Mouse (Mus musculus): Measurements from ENCODE around the gene Gata5. TPM values are rescaled to one million over a fixed set of nuclear protein-coding genes. Genes with fewer than 3 reads are reported as not detected.

Gata5 gene
- polyA plus RNA-seq, 1 experiment = not detected

- WGBS = 50% methylated on average over 20 of the region's 20 CpGs
- no peak overlapping the region for H3K27ac ChIP-seq (ENCODE audit: control insufficient read depth, insufficient read depth, low read depth, low read length, poor library complexity)
- TF ChIP-seq POLR2A (IDR thresholded peaks at IDR 0.05; ENCODE audit: borderline replicate concordance, control insufficient read depth, low read depth, low read length) (no peak), CTCF (IDR thresholded peaks at IDR 0.05; ENCODE audit: control insufficient read depth, insufficient read depth, low read length) (peak; percentile 80)
- H3K4me3 ChIP-seq (replicated peaks; ENCODE audit: control insufficient read depth, low read depth, low read length) = no peak overlapping the region
- H3K4me1 ChIP-seq (ENCODE audit: control insufficient read depth, insufficient read depth, low read length) = no peaks in the 10 kb centered on the region
Observed at GRCm38 (mm10) chr2:180353338-180353737, 18.8 kb upstream of the Gata5 start.

GRCm38 (mm10) chr2:180350700-180351099, 16.2 kb upstream of the Gata5 start:
- Histone ChIP-seq H3K27ac (ENCODE audit: control insufficient read depth, insufficient read depth, low read depth, low read length, poor library complexity) (no peak overlapping the region), H3K4me3 (replicated peaks; ENCODE audit: control insufficient read depth, low read depth, low read length) (no peak overlapping the region), H3K4me1 (ENCODE audit: control insufficient read depth, insufficient read depth, low read length) (no peaks in the 10 kb centered on the region)
- TF ChIP-seq POLR2A (IDR thresholded peaks at IDR 0.05; ENCODE audit: borderline replicate concordance, control insufficient read depth, low read depth, low read length) = no peak
- peak; percentile 54; the same call in 1 of the 2 replicates for TF ChIP-seq CTCF (IDR thresholded peaks at IDR 0.05; ENCODE audit: control insufficient read depth, insufficient read depth, low read length)
- 72% methylated on average over 2 of the region's 2 CpGs for WGBS

- WGBS = 24% methylated on average over 9 of the region's 9 CpGs
- Histone ChIP-seq H3K4me1 (ENCODE audit: control insufficient read depth, insufficient read depth, low read length) (no peaks in the 10 kb centered on the region), H3K27ac (ENCODE audit: control insufficient read depth, insufficient read depth, low read depth, low read length, poor library complexity) (no peak overlapping the region; the same call in 1 of the 2 replicates), H3K4me3 (replicated peaks; ENCODE audit: control insufficient read depth, low read depth, low read length) (no peak overlapping the region)
- TF ChIP-seq POLR2A (IDR thresholded peaks at IDR 0.05; ENCODE audit: borderline replicate concordance, control insufficient read depth, low read depth, low read length) (no peak), CTCF (IDR thresholded peaks at IDR 0.05; ENCODE audit: control insufficient read depth, insufficient read depth, low read length) (peak; percentile 86)
Observed at GRCm38 (mm10) chr2:180346820-180347497, 12.5 kb upstream of the Gata5 start.

- 87% methylated on average over 13 of the region's 13 CpGs for WGBS
- TF ChIP-seq POLR2A (IDR thresholded peaks at IDR 0.05; ENCODE audit: borderline replicate concordance, control insufficient read depth, low read depth, low read length) (no peak), CTCF (IDR thresholded peaks at IDR 0.05; ENCODE audit: control insufficient read depth, insufficient read depth, low read length) (no peak)
- Histone ChIP-seq H3K4me1 (ENCODE audit: control insufficient read depth, insufficient read depth, low read length) (no peaks in the 10 kb centered on the region), H3K27ac (ENCODE audit: control insufficient read depth, insufficient read depth, low read depth, low read length, poor library complexity) (no peak overlapping the region), H3K4me3 (replicated peaks; ENCODE audit: control insufficient read depth, low read depth, low read length) (no peak overlapping the region)
Observed at GRCm38 (mm10) chr2:180343092-180343491, 8.6 kb upstream of the Gata5 start.

DNA sequence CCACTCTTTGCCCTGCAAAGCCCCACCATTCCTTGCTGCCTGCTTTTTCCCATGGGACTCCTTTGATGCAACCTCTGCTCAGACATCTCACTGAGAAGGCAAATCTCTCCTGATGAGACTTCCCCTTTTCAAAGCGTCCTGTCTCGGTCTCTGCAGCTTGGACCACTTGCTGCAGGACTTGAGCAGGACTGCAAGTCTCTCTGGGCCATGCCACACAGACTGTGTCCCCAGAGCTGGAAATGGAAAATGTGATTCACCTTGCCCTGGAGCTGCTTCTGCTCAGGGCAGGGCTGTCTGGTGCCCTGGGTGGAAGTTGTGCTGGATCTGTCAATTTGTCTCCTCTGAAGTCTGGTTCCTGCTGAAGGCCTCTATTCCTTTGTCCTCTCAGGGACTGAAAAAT, 7.7 kb upstream of the Gata5 start:
- 8% methylated on average over 2 of the region's 2 CpGs for WGBS
- no peaks in the 10 kb centered on the region for H3K4me1 ChIP-seq (ENCODE audit: control insufficient read depth, insufficient read depth, low read length)
- TF ChIP-seq POLR2A (IDR thresholded peaks at IDR 0.05; ENCODE audit: borderline replicate concordance, control insufficient read depth, low read depth, low read length) (no peak), CTCF (IDR thresholded peaks at IDR 0.05; ENCODE audit: control insufficient read depth, insufficient read depth, low read length) (no peak)
- H3K4me3 ChIP-seq (replicated peaks; ENCODE audit: control insufficient read depth, low read depth, low read length) = no peak overlapping the region
- H3K27ac ChIP-seq (ENCODE audit: control insufficient read depth, insufficient read depth, low read depth, low read length, poor library complexity) = no peak overlapping the region

- Histone ChIP-seq H3K4me1 (ENCODE audit: control insufficient read depth, insufficient read depth, low read length) (no peaks in the 10 kb centered on the region), H3K4me3 (replicated peaks; ENCODE audit: control insufficient read depth, low read depth, low read length) (no peak overlapping the region), H3K27ac (ENCODE audit: control insufficient read depth, insufficient read depth, low read depth, low read length, poor library complexity) (no peak overlapping the region)
- TF ChIP-seq POLR2A (IDR thresholded peaks at IDR 0.05; ENCODE audit: borderline replicate concordance, control insufficient read depth, low read depth, low read length) = no peak
- TF ChIP-seq CTCF (IDR thresholded peaks at IDR 0.05; ENCODE audit: control insufficient read depth, insufficient read depth, low read length) = no peak
- WGBS = 62% methylated on average over 8 of the region's 8 CpGs
Observed at GRCm38 (mm10) chr2:180341229-180341628, 6.7 kb upstream of the Gata5 start.

- WGBS = 56% methylated on average over 11 of the region's 11 CpGs
- no peak overlapping the region for H3K27ac ChIP-seq (ENCODE audit: control insufficient read depth, insufficient read depth, low read depth, low read length, poor library complexity)
Observed at GRCm38 (mm10) chr2:180339886-180340285, 5.4 kb upstream of the Gata5 start.

GRCm38 (mm10) chr2:180333778-180334550, 535 bp downstream of the Gata5 start:
- no peak overlapping the region; the same call in 1 of the 2 replicates for H3K27ac ChIP-seq (ENCODE audit: control insufficient read depth, insufficient read depth, low read depth, low read length, poor library complexity)
- no peaks in the 10 kb centered on the region for H3K4me1 ChIP-seq (ENCODE audit: control insufficient read depth, insufficient read depth, low read length)
- no peak overlapping the region for H3K4me3 ChIP-seq (replicated peaks; ENCODE audit: control insufficient read depth, low read depth, low read length)
- WGBS = 3% methylated on average over 69 of the region's 69 CpGs
- TF ChIP-seq CTCF (IDR thresholded peaks at IDR 0.05; ENCODE audit: control insufficient read depth, insufficient read depth, low read length) (no peak), POLR2A (IDR thresholded peaks at IDR 0.05; ENCODE audit: borderline replicate concordance, control insufficient read depth, low read depth, low read length) (no peak)

More at GRCm38 (mm10) chr2:180339886-180340285, 5.4 kb upstream of the Gata5 start:
- Histone ChIP-seq H3K4me3 (replicated peaks; ENCODE audit: control insufficient read depth, low read depth, low read length) (no peak overlapping the region), H3K4me1 (ENCODE audit: control insufficient read depth, insufficient read depth, low read length) (no peaks in the 10 kb centered on the region)
- TF ChIP-seq CTCF (IDR thresholded peaks at IDR 0.05; ENCODE audit: control insufficient read depth, insufficient read depth, low read length) = no peak
- TF ChIP-seq POLR2A (IDR thresholded peaks at IDR 0.05; ENCODE audit: borderline replicate concordance, control insufficient read depth, low read depth, low read length) = no peak
